8 mouse cellular contexts compared by ENCODE assay signal in the genomic region with DNA sequence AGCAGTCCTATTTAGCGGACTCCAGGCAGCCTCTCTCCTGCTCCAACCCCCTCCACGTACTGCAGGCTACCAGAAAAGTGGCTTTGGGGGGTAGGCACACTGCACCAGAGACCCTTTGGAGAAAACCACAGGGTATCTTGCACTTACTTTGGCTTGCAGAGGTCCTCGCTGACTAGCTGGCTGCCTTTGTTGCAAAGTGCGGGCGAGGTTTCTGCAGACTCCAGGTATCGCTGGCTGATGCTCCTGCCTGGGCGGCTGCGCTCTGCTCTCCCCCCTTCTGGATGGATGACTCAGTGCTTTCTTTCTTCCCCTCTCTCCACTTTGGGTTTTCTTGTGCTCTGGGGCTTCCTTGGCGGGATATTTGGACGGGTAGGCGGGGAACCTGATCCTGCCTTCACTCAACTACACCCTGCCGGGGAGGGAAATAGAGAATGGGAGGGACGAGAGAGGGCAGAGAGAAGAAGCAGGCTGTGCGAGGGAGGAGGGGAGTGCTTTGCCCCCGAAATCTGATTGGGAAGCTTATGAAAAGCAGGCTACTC. TPM values are rescaled to one million over a fixed set of nuclear protein-coding genes. Genes with fewer than 3 reads are reported as not detected.
DNase-seq lines count a peak whose midpoint lies in the region; ATAC-seq and TF ChIP-seq lines count a peak whose summit lies in the region.

A gene (minus strand): TSS at position 474 of the 539 bp plus-strand sequence.

- H3K27ac ChIP-seq in lung, embryonic 14.5 days (ENCODE audit: low read depth), result peak within 1 kb of the TSS; percentile 75
- 0 out of 2 replicates have a peak within 1 kb of the TSS, but pooled peaks have one; percentile 10 for H3K27ac ChIP-seq in cerebellum, adult 2 months (ENCODE audit: insufficient read depth, low read length)
- H3K27ac ChIP-seq in forebrain, postnatal 0 days (ENCODE audit: low read depth, low read length), result peak within 1 kb of the TSS; percentile 91
- peak within 1 kb of the TSS; percentile 92 for H3K27ac ChIP-seq in hindbrain, embryonic 14.5 days
- peak within 1 kb of the TSS; percentile 95 for H3K27ac ChIP-seq in limb, embryonic 11.5 days (replicated peaks; ENCODE audit: low read depth, low read length)
- H3K27ac ChIP-seq in olfactory bulb, adult 2 months (ENCODE audit: insufficient read depth, low read depth, low read length), result peak within 1 kb of the TSS; percentile 68

- no peaks in the 10 kb centered on the region; the same call in 1 of the 2 replicates for H3K36me3 ChIP-seq in lung, embryonic 14.5 days (ENCODE audit: insufficient read depth)
- no peaks in the 10 kb centered on the region for H3K36me3 ChIP-seq in forebrain, postnatal 0 days (ENCODE audit: insufficient read depth)
- peaks cover 8% of the 10 kb centered on the region; the same call in 1 of the 2 replicates for H3K36me3 ChIP-seq in hindbrain, embryonic 14.5 days (replicated peaks; ENCODE audit: control insufficient read depth, insufficient read depth)
- H3K36me3 ChIP-seq in limb, embryonic 11.5 days (ENCODE audit: control insufficient read depth, insufficient read depth, low read length), result no peaks in the 10 kb centered on the region; the same call in 1 of the 2 replicates

- peak within 1 kb of the TSS; percentile 62 for H3K9ac ChIP-seq in lung, embryonic 14.5 days
- H3K9ac ChIP-seq in forebrain, postnatal 0 days, result peak within 1 kb of the TSS; percentile 87
- peak within 1 kb of the TSS; percentile 81 for H3K9ac ChIP-seq in hindbrain, embryonic 14.5 days
- peak within 1 kb of the TSS; percentile 93 for H3K9ac ChIP-seq in limb, embryonic 11.5 days (ENCODE audit: low read length)

- peak; percentile 77 for ATAC-seq in lung, embryonic 14.5 days (ENCODE audit: insufficient read depth)
- peak; percentile 88 for ATAC-seq in forebrain, postnatal 0 days
- ATAC-seq in hindbrain, embryonic 14.5 days (ENCODE audit: low FRiP score), result peak; percentile 85
- peak; percentile 86 for ATAC-seq in limb, embryonic 11.5 days (ENCODE audit: insufficient number of reproducible peaks, low FRiP score, low TSS enrichment, low read depth)

- H3K4me1 ChIP-seq in lung, embryonic 14.5 days (ENCODE audit: insufficient read depth), result no peaks in the 10 kb centered on the region
- no peaks in the 10 kb centered on the region for H3K4me1 ChIP-seq in lung, adult 2 months (ENCODE audit: control insufficient read depth, insufficient read depth, low read length)
- no peaks in the 10 kb centered on the region; the same call in 1 of the 2 replicates for H3K4me1 ChIP-seq in cerebellum, adult 2 months (ENCODE audit: control insufficient read depth, insufficient read depth, low read length)
- 0 out of 2 replicates have a peak, but pooled peaks cover 5% of the 10 kb centered on the region for H3K4me1 ChIP-seq in forebrain, postnatal 0 days (ENCODE audit: insufficient read depth)
- H3K4me1 ChIP-seq in hindbrain, embryonic 14.5 days (replicated peaks; ENCODE audit: control insufficient read depth, insufficient read depth, low read length), result peaks cover 32% of the 10 kb centered on the region
- H3K4me1 ChIP-seq in limb, embryonic 11.5 days (ENCODE audit: control insufficient read depth, insufficient read depth, low read length), result peaks cover 5% of the 10 kb centered on the region; the same call in 1 of the 2 replicates
- H3K4me1 ChIP-seq in olfactory bulb, adult 2 months (ENCODE audit: control insufficient read depth, insufficient read depth, low read length), result peaks cover 11% of the 10 kb centered on the region

- peak within 1 kb of the TSS; percentile 51 for H3K4me3 ChIP-seq in lung, embryonic 14.5 days (ENCODE audit: low read depth, low read length)
- H3K4me3 ChIP-seq in lung, adult 2 months (replicated peaks; ENCODE audit: extremely low read depth, low read depth, low read length), result no peak within 1 kb of the TSS
- peak within 1 kb of the TSS; percentile 62 for H3K4me3 ChIP-seq in cerebellum, adult 2 months (replicated peaks; ENCODE audit: insufficient read depth, low read depth, low read length)
- peak within 1 kb of the TSS; percentile 61 for H3K4me3 ChIP-seq in forebrain, postnatal 0 days (ENCODE audit: low read depth, low read length)
- peak within 1 kb of the TSS; percentile 63 for H3K4me3 ChIP-seq in hindbrain, embryonic 14.5 days (replicated peaks; ENCODE audit: low read length)
- peak within 1 kb of the TSS; percentile 77 for H3K4me3 ChIP-seq in limb, embryonic 11.5 days (ENCODE audit: low read depth, low read length)
- H3K4me3 ChIP-seq in olfactory bulb, adult 2 months (ENCODE audit: insufficient read depth, low read depth, low read length), result peak within 1 kb of the TSS; percentile 65

- peak; percentile 70 for DNase-seq in lung, embryonic 14.5 days
- DNase-seq in lung, adult 2 months, result no peak
- DNase-seq in cerebellum, adult 2 months, result peak; percentile 46 to 63
- DNase-seq in forebrain, postnatal 0 days, result peak; percentile 83
- DNase-seq in hindbrain, embryonic 14.5 days (ENCODE audit: low spot score), result peak; percentile 61
- peak; percentile 83 for DNase-seq in limb, embryonic 11.5 days (ENCODE audit: low spot score)
- DNase-seq in spleen, postnatal 36 days (ENCODE audit: low spot score in 2 of 2), result no peak

- no peak for TF ChIP-seq CTCF in lung, embryonic 14.5 days (IDR thresholded peaks at IDR 0.05; ENCODE audit: low read depth)
- TF ChIP-seq CTCF in lung, adult 2 months (IDR thresholded peaks at IDR 0.05; ENCODE audit: insufficient read depth, low read length), result no peak
- TF ChIP-seq CTCF in cerebellum, adult 2 months (IDR thresholded peaks at IDR 0.05; ENCODE audit: borderline replicate concordance, insufficient read depth, low read depth, low read length), result no peak
- TF ChIP-seq CTCF in forebrain, postnatal 0 days (IDR thresholded peaks at IDR 0.05; ENCODE audit: low read depth), result no peak
- TF ChIP-seq CTCF in olfactory bulb, adult 2 months (IDR thresholded peaks at IDR 0.05; ENCODE audit: insufficient read depth, low read depth, low read length), result no peak

- 0% methylated on average over 15 of the region's 15 CpGs for WGBS in lung, embryonic 14.5 days
- 9% methylated on average over 15 of the region's 15 CpGs for WGBS in lung, adult 2 months
- WGBS in cerebellum, adult 2 months, result 0% methylated on average over 15 of the region's 15 CpGs
- under 1% methylated on average over 15 of the region's 15 CpGs for WGBS in forebrain, postnatal 0 days
- WGBS in hindbrain, embryonic 14.5 days, result under 1% methylated on average over 15 of the region's 15 CpGs
- under 1% methylated on average over 15 of the region's 15 CpGs for WGBS in limb, embryonic 11.5 days
- WGBS in olfactory bulb, adult 2 months, result 1% methylated on average over 15 of the region's 15 CpGs

- H3K27me3 ChIP-seq in lung, embryonic 14.5 days (ENCODE audit: insufficient read depth, low read length), result no peaks in the 10 kb centered on the region
- H3K27me3 ChIP-seq in cerebellum, adult 2 months (ENCODE audit: control insufficient read depth, insufficient read depth, low read length), result no peaks in the 10 kb centered on the region
- no peaks in the 10 kb centered on the region for H3K27me3 ChIP-seq in forebrain, postnatal 0 days (ENCODE audit: insufficient read depth, low read length)
- H3K27me3 ChIP-seq in hindbrain, embryonic 14.5 days (ENCODE audit: control insufficient read depth, insufficient read depth, low read length), result no peaks in the 10 kb centered on the region
- no peaks in the 10 kb centered on the region for H3K27me3 ChIP-seq in limb, embryonic 11.5 days (ENCODE audit: control insufficient read depth, insufficient read depth, low read length)

- no peaks in the 10 kb centered on the region for H3K9me3 ChIP-seq in lung, embryonic 14.5 days (ENCODE audit: low read depth, low read length)
- H3K9me3 ChIP-seq in forebrain, postnatal 0 days (ENCODE audit: low read length), result no peaks in the 10 kb centered on the region
- no peaks in the 10 kb centered on the region for H3K9me3 ChIP-seq in hindbrain, embryonic 14.5 days (ENCODE audit: control insufficient read depth, low read length)
- H3K9me3 ChIP-seq in limb, embryonic 11.5 days (ENCODE audit: control insufficient read depth, low read length), result no peaks in the 10 kb centered on the region

- H3K4me2 ChIP-seq in lung, embryonic 14.5 days, result peak within 1 kb of the TSS; percentile 75
- peak within 1 kb of the TSS; percentile 54 for H3K4me2 ChIP-seq in forebrain, postnatal 0 days (ENCODE audit: low read depth)
- H3K4me2 ChIP-seq in hindbrain, embryonic 14.5 days (replicated peaks), result peak within 1 kb of the TSS; percentile 70
- H3K4me2 ChIP-seq in limb, embryonic 11.5 days (ENCODE audit: low read depth, severe bottlenecking), result peak within 1 kb of the TSS; percentile 80

- no peak for TF ChIP-seq POLR2A in lung, adult 2 months (IDR thresholded peaks at IDR 0.05; ENCODE audit: borderline replicate concordance, extremely low read depth, low read depth, low read length)
- TF ChIP-seq POLR2A in cerebellum, adult 2 months (IDR thresholded peaks at IDR 0.05; ENCODE audit: borderline replicate concordance, insufficient read depth, low read length), result 0 out of 2 replicates have a peak, but pooled peaks have one; percentile 13
- peak; percentile 45; the same call in 1 of the 2 replicates for TF ChIP-seq POLR2A in olfactory bulb, adult 2 months (IDR thresholded peaks at IDR 0.05; ENCODE audit: insufficient read depth, low read depth, low read length)

RNA-seq across cellular contexts. Expression of the gene that starts here (rescaled TPM):
- polyA plus RNA-seq in lung, embryonic 14.5 days (2014; fragmentation: Nextera tagmentation; extraction: Ambion mirVana), result 113 and 141 TPM in 2 replicates
- polyA plus RNA-seq in lung, adult 2 months (2012; rRNA removed), result 0.48 and 1.1 TPM in 2 replicates
- 195 and 216 TPM in 2 replicates for polyA plus RNA-seq in cerebellum, adult 2 months (2012; rRNA removed)
- total RNA-seq in forebrain, postnatal 0 days (2014; rRNA removed), result 598 and 696 TPM in 2 replicates
- polyA plus RNA-seq in forebrain, postnatal 0 days (2015; fragmentation: Nextera tagmentation; extraction: Ambion mirVana), result 916 and 1,048 TPM in 2 replicates
- polyA plus RNA-seq in hindbrain, embryonic 14.5 days (2014; fragmentation: Nextera tagmentation; extraction: Ambion mirVana), result 732 and 771 TPM in 2 replicates
- 616 and 623 TPM in 2 replicates for polyA plus RNA-seq in limb, embryonic 11.5 days (2014; fragmentation: Nextera tagmentation; extraction: Ambion mirVana)
- polyA plus RNA-seq in olfactory bulb, adult 2 months (2012; ENCODE audit: insufficient read depth, insufficient read length, low replicate concordance, missing spikeins), result 318 TPM in 1 of 2 replicates, not detected in the other

Comparison
In these comparisons a context has a peak if more than half of its experiments do, and no peak if none do; other contexts are left out.
1. RNA of the gene that starts here (polyA plus RNA-seq): 916 to 1,048 TPM in forebrain, postnatal 0 days, 732 to 771 TPM in hindbrain, embryonic 14.5 days, 616 to 623 TPM in limb, embryonic 11.5 days, 318 TPM in olfactory bulb, adult 2 months, 195 to 216 TPM in cerebellum, adult 2 months and 113 to 141 TPM in lung, embryonic 14.5 days; 0.48 to 1.1 TPM in lung, adult 2 months; every median in the first group is over 10 times any median in the second.
2. DNase-seq: peak in lung, embryonic 14.5 days (single experiment), cerebellum, adult 2 months (2 of 2), forebrain, postnatal 0 days (single experiment), hindbrain, embryonic 14.5 days (single experiment) and limb, embryonic 11.5 days (single experiment); none in lung, adult 2 months (single experiment) and spleen, postnatal 36 days (0 of 2).
3. H3K27ac ChIP-seq: peak in every context shown above with its lines; median percentile 95 in limb, embryonic 11.5 days; 92 in hindbrain, embryonic 14.5 days; 91 in forebrain, postnatal 0 days; 75 in lung, embryonic 14.5 days; 68 in olfactory bulb, adult 2 months; 10 in cerebellum, adult 2 months.
4. Peak in every context shown above with its lines, with median percentiles within 50 percentile points of each other: ATAC-seq, H3K4me2 ChIP-seq and H3K9ac ChIP-seq.